Mouse (Mus musculus): ENCODE results near the gene 4930447C04Rik.

Gene 4930447C04Rik

GRCm38 (mm10) chr12:72837302-72837701, 103.3 kb downstream of the 4930447C04Rik start:
- DNase-seq (ENCODE audit: low read depth, low spot score): no peak

- peak; percentile 5 for DNase-seq (ENCODE audit: low read depth, low spot score)
These were observed 105.0 kb downstream of the 4930447C04Rik start for GRCm38 (mm10) chr12:72835518-72836015.

- peak; percentile 29 for DNase-seq (ENCODE audit: low read depth, low spot score)
These were observed 105.6 kb downstream of the 4930447C04Rik start for GRCm38 (mm10) chr12:72834773-72835517.

GRCm38 (mm10) chr12:72831711-72832432, 108.7 kb downstream of the 4930447C04Rik start:
- no peak for DNase-seq (ENCODE audit: low read depth, low spot score)

All from 3T3-L1 (cell line).